Mouse (Mus musculus): ENCODE measurements at regions not wholly inside any gene's neighbourhood (a gene's known extent, or its start where the extent isn't known, plus 50 kb on each side); places are given as distances from the start of the nearest gene placed in this dataset.

DNA sequence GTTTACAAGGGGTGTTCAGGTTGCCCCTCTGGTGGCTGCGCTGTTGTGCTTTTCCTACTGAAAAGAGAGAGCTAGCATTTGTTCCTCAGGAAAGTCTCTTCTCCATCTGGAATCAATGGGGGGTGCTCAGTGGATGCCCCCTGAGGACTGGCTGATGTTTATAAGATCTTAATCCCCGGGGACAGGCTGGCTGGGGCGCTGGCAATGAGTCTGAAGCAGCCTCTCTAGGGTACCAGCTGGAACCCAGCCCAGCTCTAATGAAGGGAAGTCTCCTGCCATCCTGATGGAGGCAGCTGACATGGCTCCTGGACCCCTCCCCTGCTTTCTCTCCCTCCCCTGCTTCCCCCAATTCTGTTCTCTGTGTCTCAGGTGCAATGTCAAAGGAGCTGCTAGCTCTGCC, 575.6 kb upstream of the 3110018I06Rik start:
- no peak for DNase-seq

DNA sequence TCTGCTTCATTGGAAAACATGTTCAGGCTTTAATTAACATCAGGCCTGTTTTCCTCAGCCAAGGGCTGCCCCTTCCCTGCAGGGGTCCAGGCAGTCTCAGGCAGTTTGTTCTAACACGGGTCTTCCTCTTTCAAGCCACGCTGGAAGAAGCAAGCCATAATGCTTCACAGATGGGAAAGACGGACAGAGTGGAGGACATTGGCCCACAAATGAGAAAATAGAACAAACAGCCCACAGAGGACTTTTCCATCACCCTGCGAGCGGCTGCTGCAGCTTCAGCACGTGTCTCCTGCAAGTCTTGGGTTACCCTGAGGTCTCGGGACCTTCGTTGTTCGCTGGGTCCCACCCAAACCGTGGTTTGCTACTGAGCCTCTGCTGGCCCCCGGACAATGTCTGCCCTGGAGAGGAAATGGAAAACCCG, 565.9 kb upstream of the 3110018I06Rik start:
- DNase-seq, result peak in 1 of 2 experiments; percentile 11

DNA sequence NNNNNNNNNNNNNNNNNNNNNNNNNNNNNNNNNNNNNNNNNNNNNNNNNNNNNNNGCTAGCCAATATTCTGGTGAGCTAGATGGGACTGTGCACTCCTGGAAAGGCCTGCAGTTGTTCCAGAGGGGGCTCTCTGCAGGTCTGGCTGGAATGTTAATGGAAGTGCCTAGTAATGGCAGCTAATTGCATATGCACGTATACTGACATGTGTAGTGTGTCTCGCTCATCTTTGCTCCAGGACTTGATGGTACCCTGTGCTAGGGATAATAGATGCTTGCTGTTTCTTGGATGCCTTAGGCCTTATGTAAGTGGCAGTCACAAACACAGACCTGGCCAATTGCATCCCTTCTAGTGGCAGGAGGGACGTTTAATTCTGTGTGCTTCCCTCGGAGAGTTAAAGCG, 560.0 kb upstream of the 3110018I06Rik start:
- no peak for DNase-seq

DNA sequence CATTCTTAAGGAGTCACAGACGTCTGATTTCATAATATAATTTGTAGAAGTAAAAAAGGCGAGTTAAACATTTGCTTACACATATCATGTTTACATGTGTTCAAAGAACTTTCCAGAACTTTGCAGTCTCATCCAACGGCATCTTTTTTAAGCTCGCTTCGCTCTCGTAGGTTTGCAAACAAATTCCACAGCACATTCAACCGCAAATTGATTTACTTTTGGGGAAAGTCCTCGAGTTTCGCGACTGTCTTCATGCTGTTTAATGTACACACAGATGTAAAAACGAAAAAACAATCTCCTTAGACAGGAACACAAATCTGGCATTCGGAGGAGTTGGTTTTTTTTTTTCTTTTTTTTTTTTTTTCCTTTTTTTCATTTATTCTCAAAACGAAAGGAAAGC, 559.3 kb upstream of the 3110018I06Rik start:
- no peak for DNase-seq

DNA sequence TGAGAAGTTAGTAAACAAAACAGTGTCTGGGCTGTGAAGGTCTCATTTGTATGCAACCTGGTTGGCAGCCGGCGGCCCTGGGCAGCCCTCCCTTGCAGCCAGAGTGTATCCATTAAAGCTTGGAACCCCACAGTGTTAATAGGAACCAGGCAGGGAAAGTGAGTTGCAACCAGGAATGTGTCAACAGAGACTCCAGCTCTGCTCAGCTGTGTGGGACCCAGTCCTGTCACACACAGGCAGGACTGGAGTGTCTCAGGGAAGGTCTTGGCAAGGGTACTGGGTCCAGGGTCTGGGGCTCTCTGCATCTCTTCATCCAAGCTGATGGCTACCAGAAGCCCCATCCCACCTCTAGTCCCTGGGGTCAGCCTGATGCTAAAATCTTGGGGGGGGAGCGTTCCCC, 556.8 kb upstream of the 3110018I06Rik start:
- DNase-seq, result no peak

DNA sequence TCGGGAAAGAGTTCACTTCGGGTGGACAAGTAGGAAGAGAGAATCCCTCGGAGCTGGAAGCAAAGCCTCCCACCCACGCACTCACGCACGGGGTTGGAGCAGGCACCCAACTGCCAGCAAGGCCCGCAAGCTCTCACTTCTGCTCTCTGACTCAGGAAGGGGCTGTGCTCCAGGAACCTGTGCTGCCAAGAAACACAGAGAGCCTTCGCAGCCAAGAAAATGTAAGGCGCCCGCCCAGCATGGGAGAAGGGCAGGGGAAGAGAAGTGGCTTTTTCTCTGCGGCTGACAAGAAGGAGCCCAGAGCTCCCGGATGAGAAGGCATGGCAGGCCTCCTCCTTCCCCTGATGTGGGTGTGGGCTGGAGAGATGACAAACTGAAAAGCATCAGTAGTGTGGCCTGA, 549.1 kb upstream of the 3110018I06Rik start:
- peak; percentile 68 to 75 for DNase-seq

- DNase-seq, result no peak
Measured at GRCm38 (mm10) chr12:106943874-106944273, 544.6 kb upstream of the 3110018I06Rik start.

DNA sequence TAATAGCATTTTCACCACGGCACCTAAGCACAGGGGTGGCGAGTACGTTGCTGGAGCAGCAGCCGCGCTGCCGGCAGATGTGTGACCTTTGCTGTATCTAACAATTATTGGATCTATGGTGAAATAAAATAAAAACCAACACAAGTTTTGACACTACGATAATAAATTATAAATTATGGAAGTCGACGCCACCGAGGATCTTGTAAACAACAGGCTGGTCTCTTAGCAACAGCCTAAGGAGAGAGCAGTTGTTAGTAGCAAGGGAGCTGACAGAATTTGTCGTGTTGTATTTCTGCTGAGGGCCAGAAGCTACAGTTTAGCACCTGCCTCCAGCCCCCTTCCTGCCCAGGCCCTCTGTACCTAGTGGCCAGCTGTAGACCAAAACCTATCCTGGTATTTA, 535.8 kb upstream of the 3110018I06Rik start:
- DNase-seq, result no peak

DNA sequence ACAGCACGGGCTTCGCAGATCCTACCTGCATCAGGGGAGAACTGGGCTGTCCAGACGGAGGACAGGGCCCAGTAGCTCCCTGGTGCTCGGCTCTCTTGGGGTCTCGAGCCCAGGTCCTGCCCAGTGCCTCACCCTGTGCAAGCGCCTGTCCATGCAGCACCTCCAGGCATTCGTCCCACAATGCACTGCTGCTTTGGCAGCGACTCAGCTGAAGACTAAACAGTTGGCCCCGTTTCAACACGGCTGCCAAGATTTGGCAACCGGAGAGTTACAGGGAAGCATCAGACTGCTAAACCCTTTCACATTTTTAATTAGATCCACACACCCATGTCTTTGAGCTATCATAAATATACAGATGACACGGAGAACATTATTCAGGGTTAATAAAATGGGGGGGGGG, 532.7 kb upstream of the 3110018I06Rik start:
- DNase-seq, result peak; percentile 89 to 93

DNA sequence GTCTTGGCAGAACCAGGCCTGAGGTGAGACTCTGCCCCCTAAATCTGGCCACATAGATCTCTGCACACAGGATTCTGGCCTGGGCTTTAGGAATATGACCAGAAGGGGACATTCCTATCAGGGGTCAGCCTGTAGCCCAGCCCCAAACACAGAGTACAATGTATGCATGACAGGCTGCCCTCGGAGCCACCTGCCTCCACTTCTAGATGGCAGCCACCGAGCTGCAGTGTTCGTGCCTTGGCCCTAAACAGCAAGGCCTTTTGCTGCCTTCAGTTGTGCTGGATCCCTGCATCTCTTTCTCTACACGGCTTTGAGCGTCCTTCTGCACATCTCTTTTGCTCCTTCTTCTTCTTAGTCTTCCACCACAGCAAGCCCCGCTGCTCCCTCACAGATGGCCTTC, 532.2 kb upstream of the 3110018I06Rik start:
- DNase-seq, result peak; percentile 31 to 34

DNA sequence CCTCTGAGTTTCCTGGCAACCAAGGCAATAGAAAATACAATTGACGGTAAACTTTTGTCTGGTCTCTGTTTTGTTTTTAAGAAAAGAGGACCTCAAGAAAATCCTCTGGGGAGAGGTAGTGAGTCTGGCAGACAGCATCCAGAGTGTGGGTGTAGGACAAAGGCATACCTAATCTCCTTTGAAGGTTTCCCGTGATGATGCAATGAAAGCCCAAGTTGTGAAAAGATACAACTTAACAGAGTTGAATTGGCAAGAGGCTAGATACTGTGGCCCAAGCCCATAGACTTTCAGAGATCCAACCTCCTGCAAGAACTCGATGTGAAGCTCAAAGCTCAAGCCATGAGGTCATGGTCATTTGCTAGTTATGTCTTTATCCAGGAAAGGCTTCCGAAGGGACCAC, 526.4 kb upstream of the 3110018I06Rik start:
- DNase-seq, result no peak

DNA sequence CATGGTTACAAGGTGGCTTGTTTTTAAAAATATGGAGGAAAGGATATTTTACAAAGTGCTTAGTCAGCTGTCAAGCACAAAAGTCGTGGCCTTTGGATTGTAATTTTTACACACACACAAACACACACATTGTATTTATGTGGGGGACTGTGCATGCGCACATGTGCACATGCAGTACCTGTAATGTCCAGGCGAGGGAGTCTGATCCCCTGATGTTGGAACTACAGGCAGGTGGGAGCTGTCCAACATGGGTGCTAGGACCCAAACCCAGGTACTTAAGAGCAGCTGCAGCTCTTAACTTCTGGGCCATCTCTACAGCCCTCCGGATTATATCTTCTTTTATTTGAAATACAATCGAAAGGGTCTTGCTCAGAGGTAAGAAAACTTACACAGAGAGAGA, 524.7 kb upstream of the 3110018I06Rik start:
- peak in 1 of 2 experiments; percentile 28 for DNase-seq

DNA sequence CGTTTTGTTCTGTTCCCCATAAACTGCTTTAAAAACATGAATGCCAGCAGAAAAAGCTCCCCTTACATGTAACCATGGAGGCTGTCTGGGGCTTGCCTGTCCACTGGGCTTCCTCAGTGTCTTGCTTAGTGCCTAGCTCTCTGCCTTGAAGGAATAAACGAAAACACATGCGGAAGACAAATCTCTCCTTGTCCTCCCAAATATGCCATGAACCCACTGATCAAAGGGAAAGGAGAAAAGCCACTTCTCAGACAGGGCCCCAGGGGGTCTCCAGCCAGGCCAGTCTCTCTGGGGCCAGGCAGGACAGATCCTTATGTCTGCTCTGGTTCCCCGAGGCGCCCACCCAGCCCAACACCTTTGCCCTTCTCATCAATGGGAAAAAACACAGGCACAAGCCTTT, 518.6 kb upstream of the 3110018I06Rik start:
- no peak for DNase-seq

DNA sequence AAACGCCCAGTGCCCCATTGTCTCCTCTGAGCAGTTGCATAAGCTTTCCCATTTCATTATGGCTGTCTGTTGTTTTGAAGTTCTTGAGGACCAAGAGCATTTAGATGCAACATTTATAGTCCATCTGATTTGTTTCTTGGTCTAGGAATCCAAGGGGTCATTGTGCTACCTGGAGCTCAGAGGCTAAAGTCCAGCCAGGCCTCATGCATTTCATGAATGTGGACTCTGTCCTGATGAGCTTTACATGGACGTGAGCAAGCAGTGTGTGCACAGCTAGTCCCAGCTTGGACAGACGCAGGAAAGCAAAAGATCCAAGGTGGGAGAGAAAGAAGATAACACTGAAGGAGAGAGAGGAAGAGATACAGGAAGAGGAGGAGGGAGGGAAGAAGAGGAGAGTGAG, 496.0 kb upstream of the 3110018I06Rik start:
- DNase-seq, result no peak

DNA sequence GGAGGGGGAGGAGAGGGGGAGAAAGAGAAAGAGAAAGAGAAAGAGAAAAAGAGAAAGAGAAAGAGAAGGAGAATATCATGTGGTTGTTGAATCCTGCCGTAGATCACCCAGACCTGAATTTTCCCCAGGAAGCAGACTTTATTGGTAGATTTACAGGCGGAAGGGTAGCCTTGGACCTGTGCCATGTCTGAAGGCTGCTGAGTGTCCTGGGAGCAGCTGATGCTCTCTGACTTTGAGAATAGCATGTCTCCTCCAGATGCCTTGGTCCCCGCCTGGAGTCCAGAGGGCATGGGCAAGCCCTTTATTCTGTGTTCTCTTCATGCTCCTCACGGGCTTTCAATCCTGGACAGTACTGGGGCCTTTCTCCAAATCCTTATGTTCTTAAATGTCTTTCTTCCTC, 495.4 kb upstream of the 3110018I06Rik start:
- no peak for DNase-seq

DNA sequence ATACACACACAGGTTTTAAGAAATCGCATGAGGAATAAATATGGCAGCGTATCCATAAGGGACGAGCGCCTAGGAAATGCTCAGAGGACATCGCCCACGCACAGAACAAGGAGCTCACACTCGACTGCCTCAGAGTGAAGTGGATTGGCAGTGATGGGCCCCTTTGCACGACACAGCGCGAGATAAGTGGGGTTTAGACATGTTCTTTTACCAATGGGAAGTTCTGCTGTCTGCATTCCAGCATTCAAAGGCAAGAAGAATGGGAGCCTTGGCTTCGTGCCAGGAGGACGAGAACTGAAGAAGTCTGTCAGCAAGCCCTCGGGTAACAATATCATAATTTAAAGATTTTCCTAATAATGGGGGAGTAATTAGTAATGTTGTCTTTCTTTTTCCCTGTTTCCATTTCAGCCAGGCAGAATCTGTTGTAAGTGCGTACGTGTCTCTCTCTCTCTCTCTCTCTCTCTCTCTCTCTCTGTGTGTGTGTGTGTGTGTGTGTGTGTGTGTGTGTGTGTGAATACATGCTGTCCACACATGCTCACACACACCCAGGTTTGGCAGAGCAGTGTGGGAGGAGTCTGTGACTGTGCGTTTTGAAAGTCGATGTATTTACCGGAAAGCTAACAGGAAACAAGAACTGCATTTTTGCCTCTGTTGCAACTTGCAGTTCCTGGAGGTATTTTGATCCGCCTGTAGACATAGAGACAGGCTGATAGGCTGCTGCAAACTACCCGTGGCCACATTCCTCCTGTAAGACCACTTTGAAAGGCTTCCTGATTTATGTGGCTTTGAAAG, 477.2 kb upstream of the 3110018I06Rik start:
- peak in 1 of 2 experiments; percentile 47 for DNase-seq

- no peak for DNase-seq
Measured at GRCm38 (mm10) chr12:107016801-107017200, 471.6 kb upstream of the 3110018I06Rik start.

- DNase-seq, result no peak
Measured at GRCm38 (mm10) chr12:107021806-107022205, 466.6 kb upstream of the 3110018I06Rik start.

DNA sequence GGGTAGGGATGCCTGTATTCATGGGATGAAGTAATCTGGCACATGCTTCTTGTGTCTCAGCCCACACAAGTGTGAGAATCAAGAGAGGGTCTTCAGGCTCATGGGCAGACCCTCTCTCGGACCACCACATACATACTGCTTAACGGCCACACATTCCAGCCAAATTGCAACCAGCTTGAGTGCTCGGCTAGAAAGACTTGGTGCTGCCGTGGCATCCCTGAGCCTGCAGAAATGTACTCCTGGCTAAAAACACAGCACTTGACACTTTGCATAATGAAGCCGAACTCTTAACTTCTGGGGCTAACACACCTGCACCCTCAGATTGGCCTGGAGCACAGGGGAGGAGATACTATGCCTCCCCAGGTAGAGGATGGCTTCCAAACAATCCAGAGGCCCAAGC, 461.6 kb upstream of the 3110018I06Rik start:
- DNase-seq, result no peak

DNA sequence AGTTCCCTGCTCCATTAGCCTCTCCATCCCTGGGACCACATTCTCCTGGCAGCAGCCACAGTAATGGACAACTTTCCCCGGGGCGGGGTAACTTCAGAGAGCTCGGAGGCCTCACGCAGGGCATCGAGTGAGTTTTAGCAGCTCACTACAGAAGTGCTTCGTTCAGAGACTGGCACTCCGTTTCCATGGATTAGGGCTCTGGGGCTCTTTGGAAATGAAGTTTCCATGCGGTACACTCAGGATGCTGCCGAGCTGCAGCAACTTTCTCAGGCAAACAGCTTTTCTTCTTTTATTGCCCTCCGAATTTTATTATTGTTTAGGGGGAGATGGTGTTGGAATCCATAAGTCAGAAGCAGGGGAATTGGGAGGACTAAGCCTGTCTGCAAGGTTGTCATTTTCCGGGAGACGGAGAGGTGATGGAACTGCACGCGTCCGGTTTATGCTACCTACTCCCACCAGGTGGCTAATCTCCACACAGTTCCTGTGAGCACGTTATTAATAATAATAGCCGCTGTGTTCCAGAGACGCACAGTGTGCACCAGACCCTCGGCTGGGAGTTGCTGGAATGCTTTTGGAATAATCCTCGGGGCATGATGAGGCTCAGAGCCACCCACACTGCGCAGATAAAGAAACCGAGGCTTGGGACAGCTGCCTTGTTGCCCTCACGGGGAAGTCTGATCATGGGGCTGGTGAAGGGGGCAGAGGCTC, 460.4 kb upstream of the 3110018I06Rik start:
- peak; percentile 21 to 36 for DNase-seq

GRCm38 (mm10) chr12:107028985-107029384, 459.4 kb upstream of the 3110018I06Rik start:
- DNase-seq, result no peak

DNA sequence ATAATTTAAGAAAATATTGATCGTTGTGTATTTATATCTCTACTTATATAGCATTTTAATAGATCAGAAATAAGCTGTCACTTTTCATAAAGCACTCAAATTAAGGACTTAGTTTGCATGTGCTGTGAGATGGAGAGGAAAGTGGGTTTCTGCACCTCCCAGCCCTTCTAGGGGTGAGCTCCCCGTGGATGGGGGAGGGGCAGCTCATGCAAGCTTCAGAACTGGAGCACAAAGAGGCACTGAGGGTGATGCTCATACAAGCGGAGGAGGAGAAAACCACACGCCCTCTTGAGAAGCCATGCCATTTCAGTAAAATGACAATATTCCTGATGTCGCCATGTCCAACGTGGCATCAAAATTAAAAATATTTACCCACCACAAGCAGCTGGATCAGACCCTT, 452.1 kb upstream of the 3110018I06Rik start:
- no peak for DNase-seq

DNA sequence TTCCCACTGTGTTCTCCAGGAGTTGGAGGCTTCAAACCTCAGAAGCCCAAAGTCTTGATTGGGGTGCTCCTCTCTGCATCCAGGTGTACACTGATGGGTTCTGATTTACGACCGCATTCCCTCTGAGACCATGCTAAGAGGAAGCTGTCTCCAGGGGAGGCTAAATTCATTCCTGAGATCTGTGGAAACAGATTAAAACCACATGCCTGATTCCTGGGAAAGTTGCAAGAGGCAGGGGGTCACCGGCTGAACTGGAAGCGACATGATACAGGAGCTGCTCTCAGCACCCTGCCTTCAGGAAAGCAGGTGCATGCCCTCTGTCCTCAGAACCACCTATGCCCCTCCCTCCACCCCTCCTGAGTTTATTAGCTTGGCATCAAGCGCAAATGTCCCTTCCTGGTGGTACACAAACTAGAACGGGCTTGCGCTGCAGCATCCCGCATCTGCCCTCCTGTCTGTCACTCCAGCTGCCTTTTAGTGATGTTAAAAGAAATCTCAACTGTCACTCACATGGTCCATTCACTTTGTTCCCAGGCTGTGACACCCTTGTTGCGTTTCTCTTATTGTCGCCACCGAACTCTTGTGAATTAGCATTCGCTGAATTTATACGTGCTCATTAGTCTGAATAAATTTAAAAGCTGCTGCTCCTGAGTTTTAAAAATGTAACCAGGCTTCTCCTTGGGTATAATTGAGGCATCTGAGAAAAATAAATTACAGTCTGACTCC, 446.3 kb upstream of the 3110018I06Rik start:
- no peak for DNase-seq

- DNase-seq, result no peak
Measured at GRCm38 (mm10) chr12:107046496-107046895, 441.9 kb upstream of the 3110018I06Rik start.

All from cerebellum, postnatal 25 days (tissue).